Mouse (Mus musculus) forebrain, postnatal 0 days (tissue): Measurements from ENCODE around the gene Mrtfa. TPM values are rescaled to one million over a fixed set of nuclear protein-coding genes. Genes with fewer than 3 reads are reported as not detected.

ENCODE experiments used
- ATAC-seq: fragments of 200-750 bp; cut with Nextera tagmentation; 2 replicates; pipeline ENCODE4 v1.8.0; 2017; ENCODE audit warnings: mild to moderate bottlenecking, moderate library complexity
- DNase-seq: peaks from one replicate; pipeline ENCODE4 v3.0.0-alpha.2; 2015
- H3K27ac ChIP-seq: fragments of 300-500 bp; sonication (generic); 2 replicates; pipeline ENCODE4 v1.5.1; 2014; ENCODE audit warnings: low read depth, mild to moderate bottlenecking, antibody characterized with exemption, low read length, moderate library complexity, mixed read lengths
- H3K27me3 ChIP-seq: fragments of 300-500 bp; sonication (generic); 2 replicates; pipeline ENCODE4 v1.6.1; 2014; ENCODE audit warnings: mild to moderate bottlenecking, low read length, mixed read lengths; ENCODE audit not compliant: insufficient read depth
- H3K36me3 ChIP-seq: fragments of 300-500 bp; sonication (generic); 2 replicates; pipeline ENCODE4 v1.6.1; 2014; ENCODE audit warnings: mild to moderate bottlenecking, moderate library complexity; ENCODE audit not compliant: insufficient read depth
- H3K4me1 ChIP-seq: fragments of 300-500 bp; sonication (generic); 2 replicates; pipeline ENCODE4 v1.6.1; 2014; ENCODE audit warnings: antibody characterized with exemption; ENCODE audit not compliant: insufficient read depth
- H3K4me2 ChIP-seq: fragments of 300-500 bp; sonication (generic); 2 replicates; pipeline ENCODE4 v1.6.1; 2014; ENCODE audit warnings: low read depth, mild to moderate bottlenecking, moderate library complexity
- H3K4me3 ChIP-seq: fragments of 300-500 bp; sonication (generic); 2 replicates; pipeline ENCODE4 v1.5.1; 2014; ENCODE audit warnings: low read depth, low read length, mixed read lengths
- H3K9ac ChIP-seq: fragments of 300-500 bp; sonication (generic); 2 replicates; pipeline ENCODE4 v1.6.1; 2014; ENCODE audit warnings: mild to moderate bottlenecking
- H3K9me3 ChIP-seq: fragments of 300-500 bp; sonication (generic); 2 replicates; pipeline ENCODE4 v1.6.1; 2016; ENCODE audit warnings: low read length
- CTCF ChIP-seq: sonication (generic); IDR thresholded peaks from 2 replicates; pipeline ENCODE4 v1.5.1; 2016; ENCODE audit warnings: antibody characterized with exemption, control low read depth, low read depth
- WGBS: fragments of 180-500 bp; shearing (Covaris S2); extraction: QIAGEN DNeasy Blood & Tissue Kit; methylation state at CpG from one replicate; pipeline ENCODE4 v1.1.7; 2014; 5-methylcytosine and 5-hydroxymethylcytosine counted together
- polyA plus RNA-seq: library from polyadenylated mRNA; unstranded; fragments of >200 nt; fragmentation: Nextera tagmentation; extraction: Ambion mirVana; gene quantifications from 2 replicates; pipeline ENCODE4 v1.2.1, GENCODE M21; 2015
- total RNA-seq: library from RNA; depleted of rRNA; stranded (reverse); fragments of >200 nt; gene quantifications from 2 replicates; pipeline ENCODE4 v1.2.3, GENCODE M21; 2014

Gene Mrtfa
- total and polyA plus RNA-seq, 2 experiments from 2014 or later, result 19.6 to 26.0 TPM

- DNase-seq, result no peak
- TF ChIP-seq CTCF, result no peak
- Histone ChIP-seq H3K4me3 (no peak overlapping the region), H3K9ac (no peak overlapping the region), H3K4me2 (no peak overlapping the region), H3K27me3 (no peaks in the 10 kb centered on the region), H3K4me1 (no peaks in the 10 kb centered on the region), H3K27ac (no peak overlapping the region), H3K36me3 (no peaks in the 10 kb centered on the region), H3K9me3 (no peaks in the 10 kb centered on the region)
- no peak for ATAC-seq
- 79% methylated on average over 6 of the region's 6 CpGs for WGBS
Observed at GRCm38 (mm10) chr15:81219054-81219453, 28.5 kb upstream of the Mrtfa start.

GRCm38 (mm10) chr15:81216906-81217653 is 26.5 kb upstream of the Mrtfa start:
- Histone ChIP-seq H3K4me2 (no peak overlapping the region), H3K4me1 (no peaks in the 10 kb centered on the region), H3K9ac (no peak overlapping the region), H3K27me3 (no peaks in the 10 kb centered on the region), H3K36me3 (no peaks in the 10 kb centered on the region), H3K27ac (no peak overlapping the region), H3K4me3 (no peak overlapping the region), H3K9me3 (no peaks in the 10 kb centered on the region)
- no peak for TF ChIP-seq CTCF
- 85% methylated on average over 19 of the region's 19 CpGs for WGBS
- ATAC-seq (no peak), DNase-seq (no peak)

- DNase-seq, result no peak
- no peak for ATAC-seq
- no peak for TF ChIP-seq CTCF
- no peaks in the 10 kb centered on the region for H3K9me3 ChIP-seq
- H3K4me1 ChIP-seq, result no peaks in the 10 kb centered on the region
- no peaks in the 10 kb centered on the region for H3K27me3 ChIP-seq
- 71% methylated on average over 15 of the region's 15 CpGs for WGBS
- H3K4me3 ChIP-seq, result no peak overlapping the region
- no peak overlapping the region for H3K27ac ChIP-seq
- no peaks in the 10 kb centered on the region for H3K36me3 ChIP-seq
- H3K4me2 ChIP-seq, result no peak overlapping the region
- H3K9ac ChIP-seq, result no peak overlapping the region
Observed at GRCm38 (mm10) chr15:81212976-81213375, 22.4 kb upstream of the Mrtfa start.

GRCm38 (mm10) chr15:81210496-81210895 is 19.9 kb upstream of the Mrtfa start:
- ATAC-seq (no peak), DNase-seq (no peak)
- 71% methylated on average over 5 of the region's 5 CpGs for WGBS
- no peak overlapping the region for H3K27ac ChIP-seq
- H3K27me3 ChIP-seq, result no peaks in the 10 kb centered on the region
- H3K9ac ChIP-seq, result no peak overlapping the region
- no peaks in the 10 kb centered on the region for H3K9me3 ChIP-seq
- no peaks in the 10 kb centered on the region for H3K36me3 ChIP-seq
- no peaks in the 10 kb centered on the region for H3K4me1 ChIP-seq
- H3K4me3 ChIP-seq, result no peak overlapping the region
- no peak for TF ChIP-seq CTCF
- H3K4me2 ChIP-seq, result no peak overlapping the region

GRCm38 (mm10) chr15:81202462-81202861 is 11.9 kb upstream of the Mrtfa start:
- DNase-seq (no peak), ATAC-seq (no peak)
- Histone ChIP-seq H3K27ac (no peak overlapping the region), H3K4me3 (no peak overlapping the region), H3K27me3 (no peaks in the 10 kb centered on the region), H3K36me3 (no peaks in the 10 kb centered on the region), H3K4me1 (no peaks in the 10 kb centered on the region), H3K9ac (no peak overlapping the region), H3K4me2 (no peak overlapping the region), H3K9me3 (no peaks in the 10 kb centered on the region)
- 97% methylated on average over 5 of the region's 5 CpGs for WGBS
- TF ChIP-seq CTCF, result no peak

- H3K36me3 ChIP-seq, result no peaks in the 10 kb centered on the region
- DNase-seq, result peak; percentile 90
- 19% methylated on average over 4 of the region's 4 CpGs for WGBS
- TF ChIP-seq CTCF, result peak; percentile 75
- no peak overlapping the region for H3K4me2 ChIP-seq
- H3K27ac ChIP-seq, result no peak overlapping the region
- peak; percentile 32; the same call in 1 of the 2 replicates for ATAC-seq
- H3K27me3 ChIP-seq, result no peaks in the 10 kb centered on the region
- H3K4me3 ChIP-seq, result no peak overlapping the region
- H3K4me1 ChIP-seq, result no peaks in the 10 kb centered on the region
- H3K9ac ChIP-seq, result no peak overlapping the region
- H3K9me3 ChIP-seq, result no peaks in the 10 kb centered on the region
Observed at GRCm38 (mm10) chr15:81199372-81199959, 8.9 kb upstream of the Mrtfa start.

- H3K4me1 ChIP-seq, result no peaks in the 10 kb centered on the region
- H3K27me3 ChIP-seq, result no peaks in the 10 kb centered on the region
- 93% methylated on average over 5 of the region's 5 CpGs for WGBS
- no peaks in the 10 kb centered on the region for H3K36me3 ChIP-seq
- H3K9ac ChIP-seq, result no peak overlapping the region
- ATAC-seq (no peak), DNase-seq (no peak)
- H3K4me2 ChIP-seq, result no peak overlapping the region
- TF ChIP-seq CTCF, result no peak
- H3K4me3 ChIP-seq, result no peak overlapping the region
- H3K27ac ChIP-seq, result no peak overlapping the region
- H3K9me3 ChIP-seq, result no peaks in the 10 kb centered on the region
Observed at GRCm38 (mm10) chr15:81198447-81198846, 7.9 kb upstream of the Mrtfa start.
